Mouse (Mus musculus) cortical plate, adult 2 months (tissue): ENCODE results near the gene Gm21985.

Experiments used
- CTCF ChIP-seq: fragments of 200-500 bp; IDR thresholded peaks from 2 replicates; pipeline ENCODE4 v1.5.1; 2011; ENCODE audit warnings: mild to moderate bottlenecking, control low read depth, low read length; ENCODE audit not compliant: insufficient read depth; ENCODE audit errors: extremely low read depth
- POLR2A ChIP-seq: fragments of 200-500 bp; IDR thresholded peaks from 2 replicates; pipeline ENCODE4 v1.6.1; 2011; ENCODE audit warnings: mild to moderate bottlenecking, low read length, control low read depth; ENCODE audit not compliant: insufficient read depth; ENCODE audit errors: extremely low read depth

DNA sequence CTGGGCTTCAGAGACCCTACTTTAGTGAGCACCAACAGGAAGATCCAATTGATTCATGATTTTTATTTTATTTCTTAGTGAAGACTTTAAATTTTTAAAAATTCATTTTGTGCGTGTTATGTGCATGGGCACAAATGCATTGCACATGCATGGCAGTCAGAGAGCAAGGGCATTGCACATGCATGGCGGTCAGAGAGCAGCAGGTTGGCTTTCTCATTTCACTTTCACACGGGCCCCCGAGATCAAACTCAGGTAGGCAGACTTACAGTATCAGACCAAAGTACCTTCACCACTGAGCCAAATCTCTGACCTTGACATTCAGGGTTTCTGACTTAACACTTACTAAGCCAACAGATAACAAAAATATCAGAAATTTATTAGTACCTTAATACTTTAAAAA is 163.6 kb downstream of the Gm21985 start:
- TF ChIP-seq CTCF (no peak), POLR2A (no peak)
